Mouse (Mus musculus) spleen, postnatal 10 days (tissue): Measurements from ENCODE around the gene Rtraf.
"Not testable (repeated sequence)": the region's sequence is repeated elsewhere in the genome, so short reads cannot be mapped to it uniquely, and the experiment has no call there.

ENCODE experiments used
- DNase-seq, 2 experiments: peaks; one replicate each; pipeline ENCODE4 v3.0.0; 2021 to 2022; ENCODE audit warnings: low spot score in 2 of 2

Gene Rtraf

GRCm38 (mm10) chr14:19823321-19824142 lies at the start of gene Rtraf:
Rtraf (minus strand) TSS chr14:19823824.
- peak; percentile 92 to 96 for DNase-seq

GRCm38 (mm10) chr14:19867286-19867935 lies 43.8 kb upstream of the Rtraf start:
- no peak for DNase-seq

- DNase-seq = not testable (repeated sequence)
These were observed 41.5 kb upstream of the Rtraf start for GRCm38 (mm10) chr14:19865121-19865520.

- DNase-seq = no peak
These were observed 37.9 kb upstream of the Rtraf start for GRCm38 (mm10) chr14:19861311-19862080.

GRCm38 (mm10) chr14:19860281-19860680 lies 36.7 kb upstream of the Rtraf start:
- no peak for DNase-seq

GRCm38 (mm10) chr14:19858808-19859776 lies 35.5 kb upstream of the Rtraf start:
- no peak for DNase-seq

GRCm38 (mm10) chr14:19858279-19858678 lies 34.7 kb upstream of the Rtraf start:
- DNase-seq = no peak

DNA sequence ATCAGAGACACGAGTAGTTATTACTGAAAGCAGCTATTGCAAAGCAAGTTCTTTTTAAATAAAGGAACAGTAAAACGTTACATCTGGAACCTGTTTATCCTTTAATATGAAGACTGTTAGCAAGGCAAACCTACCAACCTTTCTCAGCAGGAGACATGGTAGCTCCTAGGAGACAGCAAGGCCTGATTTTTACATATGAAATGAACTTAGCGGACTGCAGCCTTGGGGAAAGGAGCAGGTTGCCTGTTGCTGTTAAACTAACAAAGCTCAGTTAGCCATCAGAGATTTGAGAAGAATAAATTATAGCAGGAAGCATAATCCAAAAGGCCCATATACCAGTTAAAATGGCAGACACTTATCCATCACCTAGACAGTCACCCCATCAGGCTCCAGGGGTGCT lies 29.8 kb upstream of the Rtraf start:
- no peak for DNase-seq

GRCm38 (mm10) chr14:19839600-19840332 lies 16.1 kb upstream of the Rtraf start:
- DNase-seq = peak; percentile 44 to 78

- no peak for DNase-seq
These were observed 12.7 kb upstream of the Rtraf start for GRCm38 (mm10) chr14:19836289-19836688.

GRCm38 (mm10) chr14:19825481-19825880 lies 1.9 kb upstream of the Rtraf start:
- no peak for DNase-seq

DNA sequence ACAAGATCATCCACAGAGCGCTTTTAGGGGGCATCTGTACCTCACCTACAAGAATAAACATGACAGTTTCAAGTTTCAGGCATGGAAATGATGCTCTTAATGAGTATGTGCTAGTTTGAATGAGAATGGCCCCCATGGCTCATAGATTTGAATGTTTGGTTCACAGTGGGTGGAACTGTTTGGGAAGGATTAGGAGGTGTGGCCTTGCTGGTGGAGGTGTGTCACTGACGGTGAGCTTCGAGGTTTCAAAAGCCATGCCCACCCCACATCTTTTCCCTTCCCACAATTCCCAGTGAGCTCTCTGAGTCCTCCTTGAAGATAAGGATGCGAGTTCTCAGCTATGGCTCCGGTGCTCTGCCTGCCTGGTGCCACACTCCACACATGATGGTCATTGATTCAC lies 1.9 kb downstream of the Rtraf start:
- no peak for DNase-seq

GRCm38 (mm10) chr14:19817949-19818348 lies 5.7 kb downstream of the Rtraf start:
- DNase-seq = peak; percentile 67 to 87

GRCm38 (mm10) chr14:19813061-19813460 lies 10.6 kb downstream of the Rtraf start:
- no peak for DNase-seq

- no peak for DNase-seq
These were observed 13.7 kb downstream of the Rtraf start for GRCm38 (mm10) chr14:19809934-19810333.

DNA sequence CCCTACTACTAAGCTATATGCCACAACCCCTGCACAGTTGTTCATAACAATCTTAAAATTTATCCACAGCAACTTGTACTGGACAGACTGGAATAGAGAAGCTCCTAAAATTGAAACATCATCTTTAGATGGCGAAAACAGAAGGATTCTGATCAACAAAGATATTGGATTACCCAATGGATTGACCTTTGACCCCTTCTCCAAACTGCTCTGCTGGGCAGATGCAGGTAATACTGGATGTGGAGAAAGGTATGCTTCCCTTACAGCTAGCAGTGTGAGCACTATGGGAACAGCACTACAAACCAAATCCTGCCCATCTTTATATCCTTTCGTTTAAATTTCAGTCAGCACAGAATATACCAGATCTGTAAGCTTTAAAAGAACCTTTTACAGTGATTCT lies 15.8 kb downstream of the Rtraf start:
- DNase-seq = no peak

- no peak for DNase-seq
These were observed 16.3 kb downstream of the Rtraf start for GRCm38 (mm10) chr14:19807339-19807738.

GRCm38 (mm10) chr14:19803623-19804022 lies 20.0 kb downstream of the Rtraf start:
- DNase-seq = no peak

GRCm38 (mm10) chr14:19803222-19803621 lies 20.4 kb downstream of the Rtraf start:
- no peak for DNase-seq

- no peak for DNase-seq
These were observed 22.0 kb downstream of the Rtraf start for GRCm38 (mm10) chr14:19801474-19802215.
